Mouse (Mus musculus): Measurements from ENCODE around the gene Tmem184a. TPM values are rescaled to one million over a fixed set of nuclear protein-coding genes. Genes with fewer than 3 reads are reported as not detected.

The Tmem184a gene
- 0.19 and 0.69 TPM in 2 replicates for polyA plus RNA-seq (2012; rRNA removed)

DNA sequence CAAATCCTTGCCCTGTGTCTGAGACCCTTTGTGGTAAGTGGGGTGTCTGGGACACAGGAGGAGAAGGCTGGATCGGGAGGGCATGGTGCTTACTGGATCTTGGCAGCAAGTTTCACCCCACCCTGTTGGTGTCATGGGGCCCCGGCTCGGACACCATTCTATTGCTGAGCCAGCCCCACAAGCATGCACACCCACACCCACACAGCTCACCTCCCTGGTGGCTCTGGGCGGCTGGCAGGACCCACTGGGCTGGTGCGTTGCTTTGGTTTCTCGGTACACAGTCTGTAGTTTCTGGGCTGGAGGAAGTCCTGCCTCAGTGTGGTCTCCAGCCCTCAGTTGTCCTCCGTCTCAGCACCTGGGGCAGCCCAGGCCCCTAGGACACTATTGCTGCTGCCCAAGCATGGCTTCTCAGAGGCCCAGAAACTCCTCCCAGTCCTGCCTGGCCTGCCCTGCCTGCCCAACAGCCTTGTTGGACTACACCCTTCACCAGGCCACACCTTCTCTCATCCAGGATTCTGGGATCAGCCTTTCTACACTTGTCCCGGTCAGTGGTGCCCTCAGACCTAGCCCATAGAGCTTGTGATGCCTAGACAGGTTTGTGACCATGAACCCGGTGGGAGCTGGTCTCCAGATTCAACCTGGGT lies at the start of gene Tmem184a:
Gene Tmem184a (minus strand): TSS at position 380 of the 644 bp plus-strand sequence.

GRCm38 (mm10) chr5:139826357-139827055 lies 6.8 kb upstream of the Tmem184a start, which contains the start of the genes Gm26938 and Psmg3:
Gm26938 (minus strand) TSS chr5:139826407.
Psmg3 (minus strand) TSS chr5:139826885.

GRCm38 (mm10) chr5:139791227-139792158 lies 28.2 kb downstream of the Tmem184a start, which contains the start of gene Mafk:
Mafk (plus strand) TSS chr5:139791513.

GRCm38 (mm10) chr5:139775216-139775926 lies 44.3 kb downstream of the Tmem184a start, which contains the start of gene Ints1:
Ints1 (minus strand) TSS chr5:139775674.

Other genes with a start within 250 kb of the Tmem184a start
- 8.6 and 9.7 TPM in 2 replicates for gene Micall2, start 83.6 kb downstream of the Tmem184a start, polyA plus RNA-seq (2012; rRNA removed)
- gene Ints1, start 44.2 kb downstream of the Tmem184a start, polyA plus RNA-seq (2012; rRNA removed) = 45.7 and 51.4 TPM in 2 replicates
- 14.9 and 15.6 TPM in 2 replicates for gene Mafk, start 28.4 kb downstream of the Tmem184a start, polyA plus RNA-seq (2012; rRNA removed)
- 0.11 TPM in 1 of 2 replicates, not detected in the other for gene Gm26938, start 6.5 kb upstream of the Tmem184a start, polyA plus RNA-seq (2012; rRNA removed)
- gene Psmg3, start 7.0 kb upstream of the Tmem184a start, polyA plus RNA-seq (2012; rRNA removed) = 61.6 and 63.3 TPM in 2 replicates
- gene Elfn1, start 88.0 kb upstream of the Tmem184a start, polyA plus RNA-seq (2012; rRNA removed) = 18.2 and 25.3 TPM in 2 replicates

Data from central nervous system, embryonic 18 days (tissue).